Mouse (Mus musculus) CD8-positive naive resting alpha-beta T cell, adult 2 months (primary cell): ENCODE measurements around the gene Ryr3.

ENCODE experiments used
- DNase-seq, 2 experiments: peaks; one replicate each; pipeline ENCODE4 v3.0.0; 2022; ENCODE audit warnings: low read depth in 2 of 2, low spot score in 2 of 2

Ryr3 gene

DNA sequence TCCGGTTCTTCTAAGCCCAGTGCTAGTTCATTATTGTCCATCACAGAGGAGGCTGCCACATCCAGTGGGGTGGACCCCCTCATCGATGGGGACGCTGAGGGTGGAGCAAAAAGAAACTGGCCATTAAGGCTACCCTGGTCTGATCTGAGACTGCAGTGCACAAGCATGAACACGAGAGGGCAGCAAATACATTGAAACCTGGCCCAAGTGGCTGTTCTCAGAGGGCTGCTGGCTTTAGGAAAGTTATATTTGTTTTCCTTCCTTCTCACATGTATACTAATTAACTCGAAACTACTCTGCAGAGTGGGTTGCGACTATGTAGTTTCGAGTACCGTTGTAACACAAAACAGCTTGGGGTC, 416.9 kb downstream of the Ryr3 start:
- DNase-seq, result peak; percentile 1 to 10

DNA sequence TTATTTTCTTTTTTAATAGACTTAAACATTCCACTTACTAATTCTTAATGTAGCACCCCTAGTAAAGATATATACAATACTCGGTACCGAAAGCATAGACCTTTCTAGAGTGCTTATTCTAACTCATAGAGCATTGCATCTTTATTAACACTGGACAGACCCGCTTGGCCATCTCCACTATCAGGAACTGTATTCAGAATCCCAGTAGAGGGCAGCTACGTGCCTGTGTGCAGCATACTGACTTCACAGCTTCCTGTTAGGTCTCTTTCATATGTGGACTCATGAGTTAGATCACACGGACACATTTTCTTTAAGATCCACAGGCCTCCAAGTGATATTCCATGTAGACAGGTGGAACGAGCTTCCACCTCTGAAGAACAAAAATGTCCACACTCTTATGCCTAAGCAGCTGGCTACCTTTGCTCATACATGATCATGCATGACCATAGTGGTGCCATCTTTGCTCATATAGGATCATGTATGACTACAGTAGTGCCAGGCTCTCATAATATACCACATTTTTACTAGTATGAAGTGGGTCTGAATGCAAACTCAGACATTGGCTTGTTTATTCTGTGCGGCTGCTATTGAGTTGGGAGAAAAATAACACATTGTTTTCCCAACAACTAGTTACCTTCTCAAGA, 417.4 kb downstream of the Ryr3 start:
- no peak for DNase-seq

DNA sequence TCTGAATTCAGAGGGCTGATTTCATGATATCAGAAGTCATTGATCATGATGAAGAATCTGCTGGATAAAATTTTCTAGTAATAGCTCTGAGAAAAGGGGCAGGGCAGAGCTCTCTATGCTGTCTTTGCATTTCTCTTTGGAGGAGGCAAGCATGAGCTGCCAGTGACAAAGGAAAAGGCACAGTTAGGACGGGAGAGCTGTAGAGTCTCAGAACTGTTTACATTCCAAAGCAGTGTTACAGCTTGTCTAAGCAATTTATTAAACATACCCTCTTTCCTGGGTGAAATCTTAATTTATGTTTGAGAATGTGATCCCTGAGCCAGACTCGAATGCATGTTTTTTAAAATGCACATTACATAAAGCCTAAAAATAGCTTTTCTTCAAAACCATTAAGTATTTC, 435.3 kb downstream of the Ryr3 start:
- no peak for DNase-seq

DNA sequence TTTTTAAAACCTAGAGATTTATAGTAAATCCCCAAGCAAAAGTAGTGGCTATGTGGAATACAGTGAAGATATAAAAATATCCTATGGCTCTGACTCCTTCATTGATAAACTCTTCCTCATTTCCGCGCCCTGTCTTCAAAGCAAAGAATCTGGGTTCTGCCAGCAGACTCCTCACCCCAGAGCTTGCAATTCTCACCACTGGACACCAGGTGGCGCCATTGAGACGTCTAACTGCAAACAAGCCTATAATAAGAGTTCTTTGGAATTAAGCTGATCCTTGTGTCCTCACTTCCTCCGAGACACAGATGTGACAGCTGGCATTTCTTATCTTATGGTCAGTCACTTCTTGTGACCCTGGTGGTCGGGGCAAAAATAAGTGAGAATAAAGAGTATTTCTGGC, 442.1 kb downstream of the Ryr3 start:
- peak; percentile 52 to 54 for DNase-seq

DNA sequence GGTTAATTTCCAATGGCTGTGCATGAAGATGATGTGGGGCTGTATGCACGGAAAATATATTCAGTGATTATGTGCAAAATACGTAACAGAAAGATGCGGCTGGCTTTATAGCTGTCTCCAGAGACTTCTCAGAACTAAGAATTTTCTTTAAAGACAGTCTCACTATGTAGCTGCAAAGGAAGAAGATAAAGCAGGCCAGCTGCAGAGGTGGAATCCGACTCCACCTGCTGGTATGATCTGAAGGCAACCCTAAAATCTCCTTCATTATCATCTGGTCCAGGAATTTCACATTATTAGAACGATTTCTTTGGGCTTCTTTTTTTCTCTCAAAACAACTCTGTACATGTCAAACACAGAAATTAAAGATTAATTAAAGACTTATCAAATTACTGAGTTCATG, 449.2 kb downstream of the Ryr3 start:
- DNase-seq, result no peak

DNA sequence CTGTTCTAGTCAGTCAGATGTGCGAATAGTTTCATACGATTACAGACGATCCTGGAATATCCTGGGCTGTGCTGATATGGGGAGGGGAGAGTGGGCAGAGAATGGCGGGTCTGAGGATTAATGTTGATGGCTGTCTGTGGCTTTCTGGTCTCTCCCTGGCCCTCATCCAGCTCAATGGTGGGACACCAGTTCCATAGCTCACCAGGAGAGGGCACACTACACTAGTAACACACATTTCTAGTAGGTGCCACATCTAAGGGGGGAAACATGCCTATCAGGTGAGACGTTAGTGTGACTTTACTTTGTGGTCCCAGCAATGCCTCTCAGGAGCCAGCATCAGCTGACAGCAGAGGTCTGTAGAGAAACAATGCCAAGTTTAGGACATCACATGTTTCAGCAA, 451.9 kb downstream of the Ryr3 start:
- peak; percentile 16 to 53 for DNase-seq

DNA sequence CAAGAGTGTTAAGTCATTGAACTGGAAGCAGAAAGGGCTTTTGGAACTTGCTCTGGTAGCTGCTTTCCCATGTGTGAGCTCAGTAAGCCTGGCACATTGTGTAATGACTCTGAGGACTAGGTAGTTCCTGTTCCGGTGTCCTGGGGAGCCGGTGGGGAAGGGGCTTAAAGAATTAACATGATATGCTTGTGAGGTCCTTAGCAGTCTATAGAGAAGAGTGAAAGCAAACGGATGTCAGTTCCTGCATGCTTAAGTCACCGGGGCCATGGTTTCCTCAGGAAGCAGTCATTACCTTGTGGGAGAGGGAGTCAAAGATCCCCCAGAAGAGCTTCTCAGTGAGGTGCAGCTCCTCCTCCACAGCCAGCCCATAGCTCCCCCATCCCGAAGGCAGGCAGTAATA, 452.6 kb downstream of the Ryr3 start:
- no peak for DNase-seq

DNA sequence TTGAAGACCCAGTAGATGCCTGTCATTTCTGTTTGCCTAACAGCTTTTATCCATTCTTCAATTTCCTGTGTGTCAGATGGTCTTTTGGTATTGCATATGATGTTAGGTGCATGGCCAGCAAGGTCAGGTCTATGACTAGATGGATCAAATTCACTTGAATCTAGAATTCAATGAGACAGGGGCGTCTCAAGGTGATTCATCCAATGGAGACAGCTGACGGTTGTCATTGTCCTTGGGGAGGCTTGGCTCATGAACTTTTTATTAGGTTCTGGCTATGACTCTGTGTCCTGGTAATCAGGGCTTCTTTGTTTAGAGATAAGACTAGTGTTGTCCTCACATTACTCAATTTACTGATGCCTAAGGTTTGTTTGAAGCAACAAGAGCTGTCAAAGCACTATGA, 454.9 kb downstream of the Ryr3 start:
- no peak for DNase-seq

DNA sequence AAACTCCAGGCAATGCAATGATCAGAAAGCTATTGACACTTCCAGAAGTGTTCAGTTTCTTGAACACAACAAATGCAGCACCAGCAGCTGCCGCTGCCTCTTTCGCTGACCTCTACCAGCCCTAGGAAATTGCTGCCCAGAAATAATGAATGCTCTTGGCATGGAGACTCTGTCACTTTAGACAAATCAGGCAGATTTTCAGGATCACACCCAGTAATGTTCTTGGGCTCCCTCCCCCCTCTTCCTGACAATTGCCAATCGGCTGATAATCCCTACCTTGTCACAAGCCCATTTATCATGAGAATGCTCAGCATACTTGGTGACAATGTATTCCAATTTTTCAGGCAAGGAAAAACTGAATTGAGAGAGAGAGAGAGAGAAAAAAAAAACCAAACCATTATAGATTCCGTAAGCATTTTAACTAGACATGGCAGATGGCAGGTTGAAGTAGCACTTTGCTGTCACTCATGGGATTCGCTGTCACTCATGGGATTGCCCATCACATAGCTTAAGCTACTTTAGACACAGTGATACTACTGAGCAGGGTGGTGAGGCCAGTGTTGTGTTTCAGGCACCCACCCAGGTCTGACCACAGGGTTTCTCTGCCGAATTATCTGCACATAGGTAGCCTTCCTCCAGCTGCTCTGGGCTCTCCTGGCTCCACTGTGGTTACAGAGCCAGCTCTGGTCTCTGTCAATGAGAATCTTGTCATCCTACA, 455.5 kb downstream of the Ryr3 start:
- DNase-seq, result no peak

DNA sequence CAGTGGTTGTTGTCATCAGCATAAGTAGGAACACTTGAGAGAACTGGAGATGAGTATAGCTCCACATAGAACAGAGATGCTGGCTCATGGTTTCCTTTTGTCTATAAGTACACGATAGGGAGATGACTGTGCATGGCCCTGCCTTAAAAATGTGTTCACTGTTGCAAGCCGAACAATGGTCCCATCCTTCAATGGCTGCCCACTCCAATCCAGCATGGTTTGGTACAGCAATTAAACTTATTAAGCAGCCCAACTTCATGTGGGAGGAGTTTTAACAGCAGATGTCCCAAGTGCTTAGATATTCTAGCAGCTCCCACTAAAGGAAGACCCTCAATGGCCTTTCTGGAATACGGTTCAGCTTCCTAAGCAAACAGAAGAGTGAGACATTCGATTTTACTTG, 456.2 kb downstream of the Ryr3 start:
- no peak for DNase-seq

DNA sequence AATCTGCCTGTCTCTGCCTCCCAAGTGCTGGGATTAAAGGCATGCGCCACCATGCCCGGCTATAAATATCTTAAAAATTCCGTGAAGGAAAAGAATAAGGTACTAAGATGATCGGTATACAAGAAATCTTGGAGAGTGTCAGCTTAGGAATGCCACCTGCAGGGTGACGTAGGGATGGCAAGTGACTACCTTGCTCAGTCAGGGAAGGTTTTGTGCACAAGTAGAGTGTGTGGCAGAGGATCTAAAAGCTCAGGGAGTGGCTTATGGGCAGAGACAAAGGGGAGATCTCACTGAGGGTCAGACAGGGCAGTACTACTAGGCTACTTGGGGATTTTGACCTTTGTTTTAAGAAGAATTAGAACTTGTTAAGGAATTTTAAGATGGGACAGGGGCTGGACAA, 457.2 kb downstream of the Ryr3 start:
- DNase-seq, result no peak

DNA sequence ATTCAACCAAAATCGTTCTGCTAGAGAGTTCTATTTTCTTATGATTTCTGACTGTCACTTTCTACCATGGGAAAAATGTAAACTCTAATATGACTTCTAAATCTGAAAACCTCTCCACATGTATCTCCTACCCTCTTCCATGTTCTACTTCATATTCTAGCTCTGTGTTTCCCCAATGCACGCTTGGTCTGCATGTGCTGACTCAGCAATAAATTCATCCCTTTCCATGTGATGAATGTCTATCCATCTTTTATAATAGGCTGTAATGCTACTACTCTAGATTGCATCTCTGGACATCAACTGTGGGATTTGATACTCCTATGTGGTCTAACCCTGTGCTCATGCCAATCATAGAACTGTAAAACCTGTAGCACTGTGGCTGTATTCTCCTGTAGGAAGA, 458.2 kb downstream of the Ryr3 start:
- DNase-seq, result no peak

DNA sequence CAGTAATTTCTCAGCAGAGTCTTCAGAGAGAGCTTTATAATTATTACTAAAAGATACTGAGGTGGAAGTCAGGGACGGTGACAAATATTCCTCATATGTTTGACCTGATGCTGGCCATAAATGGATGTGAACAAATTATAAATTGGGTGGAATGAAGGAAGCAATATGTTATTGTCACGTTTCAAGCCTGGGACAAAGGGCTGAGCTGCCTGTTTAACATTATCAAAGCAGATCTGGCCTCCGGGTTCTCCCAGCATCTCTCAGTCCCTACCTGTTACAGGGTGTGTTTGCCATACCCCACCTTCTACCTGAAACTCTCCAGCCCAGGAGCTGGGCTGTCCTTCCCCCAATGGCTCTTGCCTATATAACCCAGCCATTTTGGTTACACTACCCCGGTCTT, 463.6 kb downstream of the Ryr3 start:
- DNase-seq, result no peak

DNA sequence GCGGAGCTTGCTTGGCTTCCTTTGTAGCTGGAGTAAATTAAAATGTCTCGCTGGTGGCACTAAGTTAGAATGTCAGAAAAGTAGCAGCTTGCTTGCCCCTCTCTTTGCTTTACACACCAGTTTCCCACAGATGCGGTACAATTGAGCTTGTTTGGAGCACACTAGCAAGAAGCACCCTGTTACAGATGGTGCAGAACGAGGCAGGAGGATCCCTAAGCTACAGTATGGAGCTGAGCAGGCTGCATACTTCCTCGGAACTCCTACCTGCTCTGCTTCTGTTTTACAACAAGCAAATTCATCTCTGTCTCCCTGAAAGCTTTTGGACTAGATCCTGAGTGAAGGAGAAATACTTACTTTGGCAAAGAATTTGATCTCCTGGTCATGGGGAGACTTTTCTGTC, 465.5 kb downstream of the Ryr3 start:
- no peak for DNase-seq

DNA sequence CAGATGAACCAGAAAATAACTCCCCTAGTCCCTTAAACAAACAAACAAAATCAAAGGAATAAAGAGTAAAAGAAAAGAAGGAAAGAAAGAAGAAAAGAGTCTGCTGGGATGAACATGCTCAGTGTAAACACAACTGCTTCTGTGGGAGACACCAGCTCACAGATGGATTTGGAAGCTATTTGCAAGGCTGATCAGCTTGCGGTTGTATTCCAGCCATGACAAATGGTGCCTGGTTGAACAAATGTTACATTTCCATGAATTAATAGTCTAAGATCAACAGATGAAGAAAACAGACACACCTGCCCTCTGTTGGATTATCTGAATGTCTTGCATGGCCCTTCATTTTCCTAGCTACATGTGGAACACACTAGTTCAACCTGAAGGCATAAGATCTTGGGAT, 468.4 kb downstream of the Ryr3 start:
- no peak for DNase-seq

DNA sequence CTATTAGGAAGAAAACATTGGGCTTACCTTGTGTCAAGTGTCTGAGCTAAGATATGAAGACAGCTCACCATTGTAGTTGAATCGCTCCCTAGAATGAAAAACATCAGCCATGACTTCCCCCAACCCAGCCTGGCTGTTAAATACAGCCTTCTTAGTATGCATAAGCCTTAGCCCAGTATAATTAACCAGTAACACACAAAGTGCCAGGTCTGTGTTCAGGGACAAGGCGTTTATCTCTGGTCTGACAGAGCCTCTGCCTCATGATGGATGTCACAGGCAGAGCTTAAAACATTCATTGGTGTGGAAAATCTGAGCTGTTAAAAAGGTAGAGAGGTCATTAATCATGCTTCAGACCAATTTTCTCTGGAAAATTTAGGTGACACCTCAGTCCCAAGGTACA, 484.0 kb downstream of the Ryr3 start:
- no peak for DNase-seq

DNA sequence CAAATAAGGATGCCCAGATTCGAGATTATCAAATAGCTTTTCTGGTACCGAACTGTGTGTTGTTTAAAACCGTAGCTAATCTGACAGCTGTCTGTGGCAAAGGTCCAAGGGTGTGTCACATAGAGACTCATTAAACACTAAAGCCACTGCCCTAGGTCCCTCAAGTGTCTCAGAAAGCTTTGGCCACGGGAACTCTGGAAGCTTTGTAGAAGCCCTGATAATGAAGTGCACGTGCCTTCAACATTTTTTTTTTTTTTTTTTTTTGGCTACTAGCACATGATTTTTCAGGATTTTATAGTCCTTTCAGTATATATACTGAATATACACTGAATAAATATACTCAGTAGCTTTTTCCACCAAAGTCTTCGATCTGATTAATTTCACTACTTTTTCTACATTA, 489.1 kb downstream of the Ryr3 start:
- DNase-seq, result no peak

DNA sequence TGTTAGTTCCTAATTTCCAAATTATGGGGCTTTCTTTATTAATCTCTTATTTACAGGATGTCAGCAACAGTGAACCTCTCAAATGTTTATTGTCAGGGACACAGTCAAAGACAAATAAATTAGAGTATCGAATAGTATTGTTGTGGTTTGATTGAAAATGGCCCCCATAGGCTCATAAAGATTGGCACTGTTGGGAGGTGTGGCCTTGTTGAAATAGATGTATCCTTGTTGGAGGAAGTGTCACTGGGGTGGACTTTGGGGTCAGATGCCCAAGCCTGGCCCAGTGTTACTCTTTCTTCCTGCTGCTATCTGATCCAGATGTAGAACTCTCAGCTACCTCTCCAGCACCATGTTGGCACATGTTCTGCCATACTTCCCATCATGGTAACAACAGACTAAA, 495.7 kb downstream of the Ryr3 start:
- DNase-seq, result no peak

DNA sequence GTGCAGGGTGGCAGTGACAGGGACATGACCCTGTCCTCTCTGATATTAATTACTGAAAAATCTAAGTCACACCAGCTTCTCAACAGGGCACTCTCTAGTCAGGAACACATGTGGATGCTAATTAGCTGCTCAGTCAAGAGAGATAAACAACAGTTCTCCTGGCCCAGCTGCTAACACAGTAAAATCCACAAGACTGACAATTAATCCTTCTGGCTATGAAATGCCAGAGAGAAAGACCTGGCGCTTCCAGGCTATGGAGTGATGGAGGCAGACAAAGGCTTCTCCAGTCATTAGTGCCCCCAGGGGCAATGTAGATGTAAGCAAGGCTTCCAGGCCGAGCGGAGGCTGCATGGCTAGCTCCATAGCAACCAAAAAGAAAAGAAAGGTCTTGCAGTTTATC, 496.2 kb downstream of the Ryr3 start:
- no peak for DNase-seq

DNA sequence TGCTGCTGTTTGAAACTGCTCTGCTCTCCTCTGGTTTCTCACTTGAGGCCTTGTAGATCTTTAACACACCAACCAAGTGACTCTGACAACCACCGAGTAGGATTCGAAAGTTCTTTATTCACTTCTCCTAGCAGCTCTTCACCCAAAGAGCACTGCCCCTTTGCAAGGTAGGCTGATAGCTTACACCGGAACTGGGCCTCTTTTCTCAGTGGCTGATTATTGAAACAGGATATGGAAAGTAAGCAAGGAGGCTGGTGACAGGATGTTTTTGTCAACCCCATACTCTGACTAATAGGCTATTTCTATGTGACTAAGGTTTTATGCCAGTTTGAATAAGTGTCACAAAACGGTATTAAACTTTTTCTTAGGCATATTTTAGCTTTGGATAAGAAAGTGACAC, 502.2 kb downstream of the Ryr3 start:
- DNase-seq, result peak; percentile 2 to 11

DNA sequence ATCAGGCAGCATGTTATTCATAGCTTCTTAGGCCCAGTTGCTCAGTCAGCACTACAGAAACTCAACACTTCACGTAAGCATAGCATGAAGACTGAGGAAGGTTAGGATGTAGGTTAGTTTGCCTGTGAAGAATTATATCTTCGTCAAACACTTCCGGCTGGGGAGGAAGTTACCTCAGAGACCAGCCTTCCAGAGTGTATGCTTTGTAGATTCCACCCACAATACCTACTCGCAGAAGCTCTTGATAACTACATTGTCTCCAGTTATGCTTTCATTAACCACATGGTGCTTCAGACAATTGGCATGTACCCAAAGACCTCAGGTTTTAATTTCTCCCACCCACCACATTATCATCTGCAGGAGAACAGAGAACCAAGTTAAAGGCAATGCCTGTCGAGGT, 535.1 kb downstream of the Ryr3 start:
- DNase-seq, result no peak

DNA sequence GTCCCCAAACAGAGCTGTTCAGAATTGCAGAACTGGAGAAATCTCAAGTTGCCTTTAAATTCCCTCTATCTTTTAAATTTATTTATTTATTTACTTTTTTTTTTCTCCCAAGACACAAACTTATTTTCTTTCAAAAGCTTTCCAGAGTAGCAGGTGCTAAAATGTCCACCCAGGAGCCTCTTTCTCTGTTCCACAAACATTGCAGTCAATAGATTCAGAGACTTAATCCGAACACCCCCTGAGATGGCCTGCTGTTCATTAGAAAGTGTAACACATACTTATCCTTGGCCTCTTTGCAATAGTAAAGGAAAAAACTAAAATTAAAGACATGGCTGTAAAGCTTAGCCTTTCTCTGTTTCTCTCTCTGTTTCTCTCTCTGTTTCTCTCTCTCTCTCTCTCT, 539.6 kb downstream of the Ryr3 start:
- DNase-seq, result no peak

DNA sequence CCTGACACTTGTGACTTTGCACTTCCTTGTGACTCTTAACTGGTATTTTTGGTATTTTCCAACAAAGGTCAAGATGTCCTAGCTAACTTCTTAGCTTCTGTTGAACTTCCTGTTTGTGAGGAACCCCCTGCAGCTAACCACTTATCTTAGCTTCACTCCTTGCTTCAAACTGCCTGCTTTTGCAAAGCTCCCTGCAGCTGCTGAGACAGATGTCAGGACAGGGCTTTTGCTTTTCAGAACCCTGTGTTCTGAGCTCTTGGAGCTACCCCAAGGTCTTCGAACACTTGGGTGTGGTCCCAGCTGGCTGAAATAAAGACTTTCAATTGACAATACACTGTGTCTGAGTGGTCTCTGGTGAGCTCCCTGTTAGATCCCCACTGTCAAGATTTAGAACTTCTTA, 540.2 kb downstream of the Ryr3 start:
- DNase-seq, result no peak
